Mouse (Mus musculus) testis, adult 2 months (tissue): ENCODE measurements at regions not wholly inside any gene's neighbourhood (a gene's known extent, or its start where the extent isn't known, plus 50 kb on each side); places are given as distances from the start of the nearest gene placed in this dataset.

Experiments
- CTCF ChIP-seq: fragments of 200-500 bp; IDR thresholded peaks from 2 replicates; pipeline ENCODE4 v1.5.1; 2012; ENCODE audit warnings: low read depth, mild to moderate bottlenecking, inconsistent platforms, low read length, moderate library complexity; ENCODE audit not compliant: control insufficient read depth, insufficient read depth, insufficient replicate concordance
- POLR2A ChIP-seq: fragments of 200-500 bp; IDR thresholded peaks from 2 replicates; pipeline ENCODE4 v1.6.1; 2012; ENCODE audit warnings: low read depth, mild to moderate bottlenecking, inconsistent platforms, low read length, moderate library complexity; ENCODE audit not compliant: control insufficient read depth

- TF ChIP-seq CTCF (no peak), POLR2A (no peak)
These were observed 630.9 kb upstream of the Lcorl start for GRCm38 (mm10) chr5:46488140-46488942.
